Mouse (Mus musculus) stomach, postnatal 0 days (tissue): ENCODE data around the gene Ywhag. TPM values are rescaled to one million over a fixed set of nuclear protein-coding genes. Genes with fewer than 3 reads are reported as not detected.

Experiments used
- ATAC-seq: fragments of 200-750 bp; cut with Nextera tagmentation; 2 replicates; pipeline ENCODE4 v1.8.0; 2017; ENCODE audit not compliant: low FRiP score, low TSS enrichment
- DNase-seq: peaks from one replicate; pipeline ENCODE4 v3.0.0-alpha.2; 2016; ENCODE audit warnings: low spot score
- H3K27ac ChIP-seq: fragments of 300-500 bp; sonication (generic); replicated peaks from 2 replicates; pipeline ENCODE4 v1.5.1; 2014; ENCODE audit warnings: mild to moderate bottlenecking, control low read depth
- H3K27me3 ChIP-seq: fragments of 300-500 bp; sonication (generic); 2 replicates; pipeline ENCODE4 v1.6.1; 2014; ENCODE audit warnings: low read length; ENCODE audit not compliant: control insufficient read depth, insufficient read depth
- H3K36me3 ChIP-seq: fragments of 300-500 bp; sonication (generic); 2 replicates; pipeline ENCODE4 v1.6.1; 2014; ENCODE audit warnings: low read length, mixed read lengths; ENCODE audit not compliant: control insufficient read depth, insufficient read depth
- H3K4me1 ChIP-seq: fragments of 300-500 bp; sonication (generic); replicated peaks from 2 replicates; pipeline ENCODE4 v1.6.1; 2014; ENCODE audit warnings: antibody characterized with exemption; ENCODE audit not compliant: control insufficient read depth, insufficient read depth
- H3K4me2 ChIP-seq: fragments of 300-500 bp; sonication (generic); replicated peaks from 2 replicates; pipeline ENCODE4 v1.6.1; 2014; ENCODE audit warnings: low read depth, mild to moderate bottlenecking, control low read depth, moderate library complexity
- H3K4me3 ChIP-seq: fragments of 300-500 bp; sonication (generic); 2 replicates; pipeline ENCODE4 v1.5.1; 2014; ENCODE audit warnings: low read depth, low read length, control low read depth
- H3K9ac ChIP-seq: fragments of 300-500 bp; sonication (generic); 2 replicates; pipeline ENCODE4 v1.6.1; 2014; ENCODE audit warnings: mild to moderate bottlenecking, low read length, control low read depth, mixed read lengths
- H3K9me3 ChIP-seq: fragments of 300-500 bp; sonication (generic); 2 replicates; pipeline ENCODE4 v1.6.1; 2016; ENCODE audit warnings: low read length; ENCODE audit not compliant: control insufficient read depth
- CTCF ChIP-seq: IDR thresholded peaks from 2 replicates; pipeline ENCODE4 v1.5.1; 2016; ENCODE audit warnings: antibody characterized with exemption, low read depth, mild to moderate bottlenecking, moderate library complexity
- EP300 ChIP-seq: optimal IDR thresholded peaks from 2 replicates; pipeline ENCODE3; 2016; ENCODE audit warnings: antibody characterized with exemption
- WGBS: fragments of 180-500 bp; shearing (Covaris S2); extraction: QIAGEN DNeasy Blood & Tissue Kit; methylation state at CpG from one replicate; pipeline ENCODE4 v1.1.7; 2014; 5-methylcytosine and 5-hydroxymethylcytosine counted together
- polyA plus RNA-seq: library from polyadenylated mRNA; unstranded; fragments of >200 nt; fragmentation: Nextera tagmentation; extraction: Ambion mirVana; gene quantifications from 2 replicates; pipeline ENCODE4 v1.2.1, GENCODE M21; 2015

The Ywhag gene
- polyA plus RNA-seq, 1 experiment from 2014 or later, result 89.2 TPM

GRCm38 (mm10) chr5:135958367-135958766, 24.0 kb upstream of the Ywhag start:
- no peak for ATAC-seq
- H3K27me3 ChIP-seq, result no peaks in the 10 kb centered on the region
- no peaks in the 10 kb centered on the region; the same call in 1 of the 2 replicates for H3K4me1 ChIP-seq
- H3K9me3 ChIP-seq, result no peaks in the 10 kb centered on the region
- peak overlapping the region; percentile 84 for H3K27ac ChIP-seq
- H3K4me3 ChIP-seq, result no peak overlapping the region
- no peaks in the 10 kb centered on the region for H3K36me3 ChIP-seq
- TF ChIP-seq CTCF (no peak), EP300 (no peak)
- no peak overlapping the region; the same call in 1 of the 2 replicates for H3K4me2 ChIP-seq
- 89% methylated on average over 4 of the region's 4 CpGs for WGBS
- H3K9ac ChIP-seq, result no peak overlapping the region
- no peak for DNase-seq

GRCm38 (mm10) chr5:135957207-135957974, 23.0 kb upstream of the Ywhag start:
- 6% methylated on average over 28 of the region's 28 CpGs for WGBS
- Histone ChIP-seq H3K27ac (peak overlapping the region; percentile 94), H3K27me3 (no peaks in the 10 kb centered on the region), H3K36me3 (no peaks in the 10 kb centered on the region), H3K4me3 (peak overlapping the region; percentile 30), H3K9me3 (no peaks in the 10 kb centered on the region), H3K4me2 (peak overlapping the region; percentile 48), H3K4me1 (no peaks in the 10 kb centered on the region; the same call in 1 of the 2 replicates), H3K9ac (no peak overlapping the region)
- ATAC-seq, result peak; percentile 87
- DNase-seq, result peak; percentile 96
- TF ChIP-seq CTCF (no peak), EP300 (peak; percentile 78)

- Histone ChIP-seq H3K9ac (no peak overlapping the region), H3K9me3 (no peaks in the 10 kb centered on the region), H3K36me3 (no peaks in the 10 kb centered on the region), H3K27me3 (no peaks in the 10 kb centered on the region), H3K4me3 (no peak overlapping the region), H3K27ac (peak overlapping the region; percentile 94), H3K4me2 (peak overlapping the region; percentile 48), H3K4me1 (no peaks in the 10 kb centered on the region; the same call in 1 of the 2 replicates)
- 59% methylated on average over 9 of the region's 9 CpGs for WGBS
- ATAC-seq, result no peak
- TF ChIP-seq CTCF (no peak), EP300 (no peak)
- DNase-seq, result no peak
Measured at GRCm38 (mm10) chr5:135956300-135957206, 22.1 kb upstream of the Ywhag start.

- TF ChIP-seq CTCF (no peak), EP300 (no peak)
- 78% methylated on average over 2 of the region's 2 CpGs for WGBS
- no peaks in the 10 kb centered on the region for H3K27me3 ChIP-seq
- no peak overlapping the region for H3K4me3 ChIP-seq
- no peaks in the 10 kb centered on the region for H3K36me3 ChIP-seq
- no peak for DNase-seq
- H3K4me2 ChIP-seq, result no peak overlapping the region
- no peak overlapping the region for H3K9ac ChIP-seq
- no peaks in the 10 kb centered on the region for H3K9me3 ChIP-seq
- H3K27ac ChIP-seq, result no peak overlapping the region
- no peak for ATAC-seq
- no peaks in the 10 kb centered on the region for H3K4me1 ChIP-seq
Measured at GRCm38 (mm10) chr5:135952830-135953229, 18.4 kb upstream of the Ywhag start.

- no peak for TF ChIP-seq CTCF
- Histone ChIP-seq H3K36me3 (no peaks in the 10 kb centered on the region), H3K9me3 (no peaks in the 10 kb centered on the region), H3K4me3 (no peak overlapping the region), H3K9ac (no peak overlapping the region), H3K27ac (no peak overlapping the region), H3K4me2 (no peak overlapping the region), H3K4me1 (no peaks in the 10 kb centered on the region), H3K27me3 (no peaks in the 10 kb centered on the region)
- peak; percentile 48; the same call in 1 of the 2 replicates for ATAC-seq
- 84% methylated on average over 2 of the region's 2 CpGs for WGBS
- DNase-seq, result no peak
Measured at GRCm38 (mm10) chr5:135951660-135952059, 17.2 kb upstream of the Ywhag start.
